Mouse (Mus musculus) urinary bladder, postnatal 14 days (tissue): ENCODE data around the gene B3gnt7.
"Not testable (repeated sequence)": the region's sequence is repeated elsewhere in the genome, so short reads cannot be mapped to it uniquely, and the experiment has no call there.

ENCODE experiments used
- DNase-seq: peaks from one replicate; pipeline ENCODE4 v3.0.0; 2021; ENCODE audit warnings: low spot score

The B3gnt7 gene

DNA sequence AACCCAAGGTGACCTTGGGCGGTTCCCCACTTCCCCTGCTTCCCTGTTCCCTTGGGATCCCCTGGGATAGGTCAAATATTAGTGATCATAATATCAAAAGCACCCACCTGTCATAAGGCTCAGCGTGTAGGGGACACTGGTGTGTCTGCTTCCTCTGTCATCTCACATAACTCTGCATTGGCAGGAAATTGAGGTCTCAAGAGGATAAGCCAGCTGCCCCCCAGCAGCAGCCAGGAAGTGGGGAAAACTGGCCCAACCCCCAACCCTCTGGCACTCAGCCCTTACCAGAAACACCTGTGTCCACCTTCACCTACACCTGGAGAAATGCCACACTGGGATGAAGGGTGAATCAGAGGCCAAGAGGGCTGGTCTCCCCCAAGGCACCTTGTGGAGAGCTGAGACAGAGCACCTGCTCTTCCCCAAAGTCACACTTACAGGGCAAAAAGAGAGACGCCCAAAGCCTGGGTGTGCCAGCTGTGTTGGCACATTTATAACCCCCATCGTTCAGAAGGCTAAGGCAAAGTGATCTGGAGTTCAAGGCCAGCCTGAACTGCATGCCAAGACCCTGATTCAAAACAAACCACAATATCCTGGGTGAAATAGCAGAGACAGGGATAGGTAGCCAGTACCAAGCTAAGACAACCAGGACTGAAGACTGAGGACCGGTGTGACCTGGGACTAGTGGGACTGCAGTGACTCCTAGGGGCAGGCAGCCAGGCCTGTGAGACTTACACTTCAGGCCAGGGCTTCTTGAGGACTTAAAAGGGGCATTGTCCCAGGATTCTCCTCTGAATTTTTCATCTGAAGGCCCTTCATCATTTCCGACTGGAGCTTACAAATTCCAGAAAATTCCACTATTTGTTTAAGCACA is 1.2 kb upstream of the B3gnt7 start:
- no peak for DNase-seq

DNA sequence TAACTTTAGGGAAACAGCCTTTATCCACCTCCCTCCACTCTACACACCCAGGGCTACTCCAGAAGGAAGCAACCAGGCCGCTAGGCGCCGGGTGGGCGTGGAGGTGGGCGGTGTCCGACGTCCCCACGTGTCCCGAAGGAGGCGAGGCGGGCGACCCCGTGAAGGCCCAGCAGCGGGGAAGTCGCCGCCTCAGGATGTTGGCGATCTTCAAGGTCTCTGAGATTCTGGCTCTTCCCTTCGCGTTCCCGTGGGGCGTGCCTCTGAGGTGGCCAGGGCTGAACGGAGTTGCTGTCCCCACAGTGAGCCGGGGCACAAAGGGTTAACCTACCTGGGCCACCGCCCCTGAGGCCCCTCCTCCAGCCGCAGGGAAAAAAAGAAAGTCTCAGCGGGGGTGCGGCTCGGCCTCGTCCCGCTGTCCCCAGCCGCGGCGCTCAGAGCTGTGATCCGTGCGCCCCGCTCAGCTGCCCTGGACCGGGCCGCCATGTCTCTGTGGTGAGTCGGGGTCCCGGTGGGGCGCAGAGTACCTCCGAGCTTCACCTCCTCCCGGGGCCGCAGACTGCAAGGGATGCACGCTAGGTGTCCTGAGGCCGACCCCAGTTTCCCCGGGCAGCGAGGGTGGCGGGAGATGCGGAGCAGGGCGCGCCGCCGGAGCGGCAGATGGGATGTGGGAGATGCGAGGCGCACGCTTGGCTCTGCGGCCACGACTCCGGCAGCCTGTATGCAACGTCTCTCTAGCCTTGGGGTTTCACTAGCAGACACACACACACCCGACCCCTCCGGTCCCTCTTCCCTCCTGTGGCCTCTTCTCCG is 636 bp downstream of the B3gnt7 start:
- peak; percentile 72 for DNase-seq

DNA sequence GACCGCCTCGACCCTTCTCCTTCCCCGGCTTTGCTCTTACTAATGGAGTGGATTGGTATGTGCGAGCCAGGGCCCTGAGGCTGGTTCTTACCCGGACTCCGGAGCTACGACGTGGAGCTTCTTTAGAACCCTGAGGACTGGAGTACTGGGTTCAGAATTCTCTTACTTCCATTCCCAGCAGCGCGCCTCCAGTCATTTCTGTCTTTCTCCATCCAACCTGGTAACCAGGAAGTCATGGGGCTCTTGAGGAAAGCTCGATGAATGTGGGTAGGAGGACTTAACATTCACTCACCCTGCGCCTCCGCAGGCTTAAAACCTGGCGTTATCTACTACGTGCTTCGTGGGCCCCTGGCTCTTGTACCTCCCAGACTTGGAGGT is 1.2 kb downstream of the B3gnt7 start:
- DNase-seq, result no peak

DNA sequence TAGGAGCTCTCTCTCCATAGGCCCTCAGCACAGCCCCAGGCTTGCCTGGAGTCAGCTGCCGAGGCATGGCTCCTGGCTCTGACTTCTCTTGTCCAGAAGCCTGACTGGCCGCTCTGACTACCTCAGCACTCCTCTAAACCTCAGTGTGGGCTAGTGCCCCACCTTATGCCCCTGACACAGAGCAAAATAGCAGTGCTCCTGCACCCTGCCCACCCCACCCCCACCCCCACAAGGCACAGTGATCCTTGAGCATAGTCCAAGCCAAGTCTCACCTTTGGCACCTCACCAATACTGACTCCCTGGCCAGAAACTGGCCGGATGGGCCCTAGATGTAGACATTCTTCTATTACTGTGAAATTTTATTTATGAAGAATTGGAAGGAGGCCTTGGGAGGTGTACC is 4.1 kb downstream of the B3gnt7 start:
- DNase-seq, result no peak

DNA sequence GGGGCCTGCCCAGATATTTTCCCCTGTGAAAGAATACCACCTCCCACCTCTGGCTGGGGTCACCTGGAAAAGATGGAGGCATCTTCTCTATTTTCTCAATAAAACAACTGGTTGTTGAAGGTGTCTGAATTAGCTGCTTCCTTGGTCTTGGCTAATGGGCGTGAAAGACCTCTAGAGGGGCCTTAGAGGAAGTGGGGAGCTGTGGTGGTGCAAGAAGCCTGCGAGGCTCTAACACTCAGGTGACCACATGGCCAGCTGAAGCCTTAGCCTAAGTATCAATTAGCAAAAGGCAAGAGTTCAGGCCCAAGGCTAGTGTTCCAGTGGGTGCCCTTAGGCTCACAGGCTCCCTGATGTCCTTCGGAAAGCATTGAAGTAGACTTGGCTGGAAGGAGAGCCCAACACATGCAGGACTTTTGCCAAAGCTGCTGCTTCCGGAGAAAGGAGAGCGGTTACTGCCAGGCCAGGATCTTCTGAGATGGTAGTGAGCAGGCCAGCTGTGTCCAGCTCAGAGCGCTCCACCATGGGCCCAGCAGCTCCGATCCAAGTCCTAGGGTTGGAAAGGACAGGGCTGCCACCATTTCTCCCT is 4.6 kb downstream of the B3gnt7 start:
- DNase-seq, result no peak

DNA sequence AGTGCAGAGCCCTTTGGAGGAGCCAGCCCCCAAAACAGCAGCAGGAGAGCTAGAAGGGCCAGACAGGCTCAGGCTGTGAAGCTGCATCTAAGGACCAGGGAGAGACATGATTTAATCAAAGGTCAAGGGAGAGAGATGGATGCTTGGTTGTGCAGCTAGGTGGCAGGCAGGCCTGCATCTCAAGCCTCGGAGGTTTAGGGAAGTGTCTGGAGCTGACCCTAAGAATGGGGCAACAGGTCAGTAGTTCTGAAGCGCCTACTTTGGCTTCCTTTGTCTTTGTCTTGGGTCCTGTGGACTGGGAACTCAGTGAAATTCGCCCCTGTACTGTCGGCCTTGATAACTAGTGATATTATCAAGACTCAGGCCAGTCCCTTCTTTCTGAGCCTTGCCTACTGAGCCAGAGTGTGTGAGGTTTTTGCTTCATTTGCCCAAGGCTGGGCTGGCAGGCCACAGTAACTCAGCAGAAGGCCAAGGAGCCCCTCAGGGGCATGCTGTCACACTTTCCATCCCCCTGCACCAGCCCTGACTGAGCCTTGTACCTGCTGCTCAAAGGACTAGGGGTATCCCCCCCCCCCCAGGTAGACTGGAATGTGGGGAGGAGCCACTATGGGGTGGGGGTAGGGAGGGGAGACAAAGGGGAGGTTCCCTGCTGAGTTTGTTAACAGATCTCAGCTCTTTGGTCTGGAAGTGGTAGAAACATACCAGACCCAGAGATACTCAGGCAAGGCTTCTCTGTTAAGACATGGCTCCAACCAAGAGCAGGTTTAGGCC is 5.4 kb downstream of the B3gnt7 start:
- no peak for DNase-seq

DNA sequence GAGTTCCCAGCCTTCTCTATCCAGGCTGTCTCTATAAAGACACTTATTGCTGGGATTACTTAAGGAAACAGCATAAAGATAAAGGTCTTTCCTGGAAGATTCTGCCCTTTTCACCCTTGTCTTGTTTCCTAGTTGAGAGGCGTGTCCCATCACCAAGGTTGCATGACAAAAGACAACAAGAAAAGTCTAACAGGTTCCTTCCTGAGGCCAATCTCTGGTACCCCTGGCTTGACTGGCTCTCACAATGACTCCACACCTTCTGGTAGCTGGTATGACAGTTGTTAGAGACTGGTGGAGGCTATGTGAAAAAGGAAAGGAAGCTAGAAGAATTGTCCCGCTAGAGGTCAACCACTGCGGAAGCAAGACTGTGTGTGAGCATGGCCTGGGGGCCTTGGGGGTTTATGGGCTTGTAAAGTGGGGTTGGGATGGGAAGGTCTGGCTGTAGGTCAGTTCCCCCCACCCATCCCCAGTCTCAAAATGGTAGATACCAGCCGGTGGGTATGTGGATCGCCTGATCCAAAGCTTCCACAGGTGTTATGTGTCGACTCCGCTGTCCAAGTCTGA is 6.7 kb downstream of the B3gnt7 start:
- DNase-seq, result no peak

DNA sequence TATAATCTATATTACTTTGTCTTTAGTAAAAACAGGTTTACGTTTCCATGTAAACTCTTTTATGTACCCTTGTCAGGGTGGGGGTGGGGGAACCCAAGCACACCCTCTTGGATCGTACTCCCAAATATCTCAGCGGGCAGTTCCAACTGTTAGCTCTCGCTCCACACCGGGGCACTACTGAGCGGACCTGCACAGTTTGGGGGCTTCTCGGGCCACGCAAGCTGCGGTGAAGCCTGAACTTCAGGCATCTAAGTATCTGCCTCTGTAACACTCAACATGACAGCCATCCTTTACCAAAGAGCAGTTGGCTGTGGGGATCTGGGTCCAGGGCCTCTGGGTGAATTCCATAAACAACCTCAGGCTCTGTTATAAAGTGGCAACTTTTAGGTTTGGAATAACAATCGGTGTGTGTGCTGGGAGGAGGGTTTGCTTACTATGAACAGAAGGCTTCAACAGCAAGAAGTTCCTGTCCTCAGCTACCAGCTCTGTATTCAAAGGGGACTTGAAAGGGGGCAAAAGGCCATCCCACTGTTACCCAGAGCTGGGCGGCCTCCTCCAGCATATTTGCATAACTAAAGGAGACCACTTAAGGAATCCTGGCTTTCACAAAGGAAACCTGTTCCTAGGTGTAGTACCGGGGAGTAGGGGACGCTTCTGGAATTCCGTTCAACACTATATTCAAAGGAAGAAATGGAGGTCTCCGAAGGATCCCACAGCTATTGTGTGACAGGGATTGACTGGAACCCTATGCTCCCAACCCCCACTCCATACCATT is 8.1 kb downstream of the B3gnt7 start:
- DNase-seq, result no peak

DNA sequence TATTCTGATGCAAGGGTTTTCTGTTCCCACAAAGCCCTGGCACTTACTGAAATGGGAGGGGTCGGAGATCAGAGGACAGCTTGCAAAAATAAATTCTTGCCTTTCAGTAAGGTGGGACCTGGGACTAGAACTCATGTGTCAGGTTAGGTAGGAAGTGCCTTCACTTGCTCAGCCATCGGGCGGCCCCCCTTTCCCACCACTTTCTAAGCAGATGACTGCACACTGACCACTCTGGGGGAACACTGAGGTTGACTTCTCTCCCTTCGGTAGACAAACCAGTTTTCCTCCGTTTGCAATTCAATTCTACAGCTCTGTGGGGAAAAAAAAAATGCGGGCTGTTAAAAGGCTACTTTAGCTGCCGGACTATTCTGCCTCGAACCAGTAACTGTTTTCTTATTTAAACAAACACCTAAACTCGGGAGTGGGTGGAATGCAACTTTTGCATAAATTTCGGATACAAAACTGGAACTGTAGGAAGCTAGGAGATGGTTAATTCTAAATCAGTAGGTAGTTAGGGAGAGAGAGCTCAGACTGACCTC is 8.9 kb downstream of the B3gnt7 start:
- no peak for DNase-seq

DNA sequence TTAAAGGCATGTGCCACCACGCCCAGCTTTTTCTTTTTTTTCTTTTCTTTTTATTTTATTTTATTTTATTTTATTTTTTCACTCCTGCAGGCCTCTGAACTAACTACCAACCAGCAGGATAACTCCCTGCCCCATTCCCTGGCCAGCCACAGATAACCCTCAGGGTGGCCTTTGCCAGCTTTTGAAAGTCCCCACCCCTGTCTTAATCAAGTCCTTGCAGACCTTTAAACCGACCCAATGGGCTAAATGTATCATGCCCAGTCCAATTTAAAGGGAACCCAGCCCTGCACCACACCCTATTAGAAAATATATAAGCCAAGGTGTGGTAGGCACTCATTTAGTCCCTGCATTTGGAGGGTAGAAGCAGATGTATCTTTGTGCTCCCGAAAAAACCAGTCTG is 9.6 kb downstream of the B3gnt7 start:
- DNase-seq, result no peak

DNA sequence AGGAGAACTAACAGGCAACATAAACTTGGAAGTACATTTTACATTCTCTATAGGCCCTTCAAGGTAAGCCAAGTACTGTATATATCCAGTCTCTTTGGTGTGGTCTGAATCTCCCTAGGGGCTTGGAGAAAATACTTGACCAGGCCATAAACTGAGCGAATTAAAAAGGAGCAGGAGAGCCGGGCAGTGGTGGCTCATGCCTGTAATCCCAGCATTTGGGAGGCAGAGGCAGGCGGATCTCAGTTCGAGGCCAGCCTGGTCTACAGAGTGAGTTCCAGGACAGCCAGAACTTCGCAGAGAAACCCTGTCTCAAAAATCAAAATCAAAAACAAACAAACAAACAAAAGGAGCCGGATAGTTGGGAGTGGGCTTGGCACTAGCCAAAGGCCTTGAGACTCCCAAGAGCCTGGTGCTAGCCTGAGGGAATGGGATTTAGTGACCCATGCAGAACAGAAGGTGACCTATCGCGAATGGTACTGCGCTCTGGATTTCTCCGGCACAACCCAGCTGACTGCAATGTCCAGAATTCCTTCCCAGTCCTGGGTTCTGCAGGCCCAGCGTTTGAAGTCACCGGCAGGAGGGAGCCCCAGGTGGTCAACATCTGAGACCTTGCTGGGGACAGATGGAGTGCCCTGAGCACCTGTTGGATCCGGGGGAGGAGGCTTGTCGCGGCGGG is 10.6 kb downstream of the B3gnt7 start:
- no peak for DNase-seq

DNA sequence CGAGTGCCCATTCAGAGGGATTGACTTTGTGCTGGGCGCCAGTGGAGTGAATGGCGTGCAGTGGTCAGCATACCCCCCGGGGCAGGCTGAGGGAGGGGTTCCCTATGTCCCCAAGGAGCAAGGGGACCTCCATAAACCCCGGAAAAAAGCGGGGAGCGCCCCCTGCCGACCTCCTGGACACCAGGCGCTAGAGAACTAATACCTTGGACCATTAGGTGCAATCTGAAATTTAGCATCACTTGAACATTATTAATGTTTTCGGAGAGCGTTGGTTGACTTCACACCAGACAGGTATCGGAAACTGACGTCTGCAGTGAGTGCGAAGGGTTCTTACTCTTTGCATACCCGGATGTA is 11.1 kb downstream of the B3gnt7 start:
- peak; percentile 25 for DNase-seq

DNA sequence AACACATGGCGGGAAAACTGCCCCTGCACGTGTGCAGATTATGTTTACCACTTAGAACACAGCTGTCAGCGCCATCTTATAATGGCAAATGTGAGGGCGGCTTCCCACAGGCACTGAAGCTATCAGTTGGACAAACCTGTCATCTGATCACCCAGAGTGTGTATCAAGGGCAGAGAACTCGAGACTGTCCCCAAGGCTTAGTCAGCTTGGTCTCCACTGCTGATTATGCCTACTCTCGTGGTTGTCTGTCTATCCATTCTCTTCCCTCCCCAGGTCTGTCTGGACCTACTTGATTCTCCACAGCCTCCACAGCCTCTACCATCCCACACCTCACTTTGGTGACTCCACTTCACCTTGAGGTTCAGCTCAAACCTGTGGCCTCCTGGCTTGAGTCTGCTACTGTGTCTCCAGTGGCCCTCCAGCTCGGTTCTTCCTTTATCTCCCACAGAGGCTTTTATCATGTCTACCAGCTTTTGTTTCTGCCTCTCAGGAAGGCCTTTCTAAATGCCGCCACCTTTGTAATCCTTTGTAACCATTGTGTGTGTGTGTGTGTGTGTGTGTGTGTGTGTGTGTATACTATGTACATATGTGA is 18.3 kb downstream of the B3gnt7 start:
- DNase-seq, result no peak

DNA sequence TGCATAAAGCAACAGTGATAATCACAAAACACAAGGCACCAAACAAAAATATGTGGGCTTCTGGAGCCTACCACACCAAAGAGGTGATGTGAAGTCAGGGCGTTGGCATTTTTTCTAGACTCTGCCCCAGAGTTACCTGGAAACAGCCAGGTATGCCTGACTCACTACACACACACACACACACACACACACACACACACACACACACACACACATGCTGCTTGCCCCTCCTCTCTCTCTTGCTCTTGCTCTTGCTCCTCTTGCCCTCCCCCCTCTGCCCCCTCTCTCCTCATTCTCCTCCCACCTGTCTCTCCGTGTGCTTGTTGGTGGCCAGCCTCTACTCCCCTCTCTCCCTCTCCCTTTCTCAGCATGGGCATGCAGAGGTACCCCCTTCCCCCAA is 33.7 kb downstream of the B3gnt7 start:
- peak; percentile 12 for DNase-seq

DNA sequence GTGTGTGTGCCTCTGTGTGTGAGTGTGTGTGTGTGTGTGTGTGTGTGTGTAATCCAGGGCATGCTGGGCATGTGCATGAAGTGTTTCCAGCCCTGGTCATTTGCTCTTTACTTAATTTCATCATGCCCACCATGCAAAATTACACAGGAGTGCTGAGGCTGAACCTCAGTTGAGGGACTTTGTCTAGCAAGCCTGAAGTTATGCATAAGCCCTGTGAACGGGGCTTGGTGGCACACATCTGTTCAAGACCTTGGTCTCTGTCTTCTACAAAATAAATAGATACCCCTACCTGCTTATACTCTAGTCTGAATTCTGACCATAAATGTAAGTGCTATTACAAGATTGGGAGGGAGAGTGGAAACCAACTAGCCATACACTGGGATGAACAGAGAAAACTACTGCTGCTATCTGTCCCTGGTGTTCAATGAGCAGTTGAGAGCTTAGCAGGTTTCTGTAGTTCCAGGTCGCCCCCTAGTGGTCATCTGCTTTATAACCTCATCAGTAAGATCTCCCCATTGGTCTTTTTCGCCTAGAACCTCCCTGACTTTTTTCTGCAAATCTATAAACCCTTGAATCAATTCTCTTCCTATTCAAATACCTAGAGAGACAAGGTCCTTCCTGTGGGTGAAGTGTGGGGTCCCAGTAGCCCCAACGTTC is 36.7 kb downstream of the B3gnt7 start:
- DNase-seq, result peak; percentile 84

DNA sequence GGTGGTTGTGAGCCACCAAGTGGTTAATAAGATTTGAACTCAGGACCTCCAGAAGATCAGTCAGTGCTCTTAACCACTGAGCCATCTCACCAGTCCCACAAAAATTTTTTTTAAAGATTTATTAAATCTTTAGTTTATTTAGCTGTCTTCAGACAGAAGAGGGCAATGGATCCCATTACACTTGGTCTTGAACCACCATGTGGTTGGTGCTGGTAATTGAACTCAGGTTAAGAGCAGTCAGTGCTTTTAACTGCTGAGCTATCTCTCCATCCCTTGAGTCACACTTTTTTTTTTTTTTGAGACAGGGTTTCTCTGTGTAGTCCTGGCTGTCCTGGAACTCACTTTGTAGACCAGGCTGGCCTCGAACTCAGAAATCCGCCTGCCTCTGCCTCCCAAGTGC is 38.5 kb downstream of the B3gnt7 start:
- DNase-seq, result not testable (repeated sequence)

DNA sequence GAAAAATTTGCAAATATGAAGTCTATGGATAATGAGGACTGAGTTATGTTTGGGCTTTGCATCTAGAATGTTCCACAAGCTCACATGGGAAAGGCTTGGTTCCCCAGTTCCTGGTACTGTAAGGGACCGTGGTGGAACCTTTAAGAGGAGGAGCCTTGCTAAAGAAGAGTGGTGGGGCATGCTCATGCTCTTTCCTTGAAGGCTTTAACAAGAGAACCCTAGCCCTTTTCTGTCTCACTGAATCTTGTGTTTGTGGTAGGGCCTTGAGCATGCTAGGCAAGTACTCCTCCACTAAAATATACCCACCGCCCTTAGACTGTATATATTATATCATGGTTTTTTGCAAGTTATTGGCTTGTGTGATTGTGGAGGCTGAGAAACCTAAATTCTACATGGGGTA is 39.7 kb downstream of the B3gnt7 start:
- no peak for DNase-seq

DNA sequence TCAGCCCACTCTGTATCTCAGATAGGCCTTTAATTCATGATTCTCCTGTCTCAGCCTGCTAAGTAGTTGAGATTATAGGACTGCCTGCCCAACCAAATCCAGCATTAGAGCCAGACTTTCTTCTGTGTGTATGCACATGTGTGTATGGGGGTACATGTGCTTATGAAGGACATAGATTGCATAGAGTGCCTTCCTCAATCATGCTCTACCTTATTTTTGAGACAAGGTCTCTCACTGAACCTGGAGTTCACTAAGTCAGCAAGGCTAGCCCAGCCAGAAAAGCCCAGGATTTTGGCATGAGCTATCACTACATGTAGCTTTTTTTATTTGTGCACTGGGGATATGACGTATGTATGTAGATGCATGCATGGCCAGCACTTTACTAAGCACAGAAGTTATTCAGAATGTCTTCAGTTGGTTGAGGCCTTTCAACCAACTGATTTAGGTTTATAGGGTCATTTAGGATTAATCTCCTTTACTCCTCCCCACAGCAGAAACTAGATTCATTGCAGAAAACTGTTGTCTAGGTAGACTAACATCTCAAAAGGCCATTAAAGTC is 40.5 kb downstream of the B3gnt7 start:
- no peak for DNase-seq
